Mouse (Mus musculus) adrenal gland, adult (tissue): ENCODE data around the gene Gm20547.

Experiments
- DNase-seq, 2 experiments: peaks; one replicate each; pipeline ENCODE4 v3.0.0; 2022 to 2023; ENCODE audit warnings: low spot score in 1 of 2; ENCODE audit not compliant: inconsistent age in 2 of 2

Gene Gm20547

GRCm38 (mm10) chr17:34808599-34809205, 73.1 kb downstream of the Gm20547 start:
- DNase-seq, result peak in 1 of 2 experiments; percentile 80

- no peak for DNase-seq
Observed at GRCm38 (mm10) chr17:34807176-34807575, 74.7 kb downstream of the Gm20547 start.
